Mouse (Mus musculus) midbrain, embryonic 11.5 days (tissue): ENCODE results near the gene Pex7. TPM values are rescaled to one million over a fixed set of nuclear protein-coding genes. Genes with fewer than 3 reads are reported as not detected.

ENCODE experiments used
- ATAC-seq: fragments of 200-750 bp; cut with Nextera tagmentation; 2 replicates; pipeline ENCODE4 v1.8.0; 2017; ENCODE audit warnings: moderate TSS enrichment, moderate library complexity; ENCODE audit not compliant: low FRiP score
- DNase-seq: peaks from one replicate; pipeline ENCODE4 v3.0.0; 2015; ENCODE audit warnings: low spot score; ENCODE audit errors: missing footprints
- H3K27ac ChIP-seq: fragments of 300-500 bp; sonication (generic); 2 replicates; pipeline ENCODE4 v1.5.1; 2014; ENCODE audit warnings: low read depth, low read length
- H3K27me3 ChIP-seq: fragments of 300-500 bp; sonication (generic); 2 replicates; pipeline ENCODE4 v1.6.1; 2014; ENCODE audit warnings: mild to moderate bottlenecking, low read length, moderate library complexity, mixed read lengths; ENCODE audit not compliant: control insufficient read depth, insufficient read depth
- H3K36me3 ChIP-seq: fragments of 300-500 bp; sonication (generic); 2 replicates; pipeline ENCODE4 v1.6.1; 2014; ENCODE audit warnings: mild to moderate bottlenecking, low read length, moderate library complexity, mixed read lengths; ENCODE audit not compliant: control insufficient read depth, insufficient read depth
- H3K4me1 ChIP-seq: fragments of 300-500 bp; sonication (generic); 2 replicates; pipeline ENCODE4 v1.6.1; 2014; ENCODE audit warnings: low read length; ENCODE audit not compliant: control insufficient read depth, insufficient read depth
- H3K4me2 ChIP-seq: fragments of 300-500 bp; sonication (generic); 2 replicates; pipeline ENCODE4 v1.6.1; 2014; ENCODE audit warnings: mild to moderate bottlenecking, moderate library complexity
- H3K4me3 ChIP-seq: fragments of 300-500 bp; sonication (generic); 2 replicates; pipeline ENCODE4 v1.5.1; 2014; ENCODE audit warnings: low read depth, low read length
- H3K9ac ChIP-seq: fragments of 300-500 bp; sonication (generic); 2 replicates; pipeline ENCODE4 v1.6.1; 2014; ENCODE audit warnings: low read length
- H3K9me3 ChIP-seq: fragments of 300-500 bp; sonication (generic); 2 replicates; pipeline ENCODE4 v1.6.1; 2016; ENCODE audit warnings: low read length; ENCODE audit not compliant: control insufficient read depth
- WGBS: fragments of 180-500 bp; shearing (Covaris S2); extraction: QIAGEN DNeasy Blood & Tissue Kit; methylation state at CpG from one replicate; pipeline ENCODE4 v1.1.7; 2014; 5-methylcytosine and 5-hydroxymethylcytosine counted together
- polyA plus RNA-seq: library from polyadenylated mRNA; unstranded; fragments of >200 nt; fragmentation: Nextera tagmentation; extraction: Ambion mirVana; gene quantifications from 2 replicates; pipeline ENCODE4 v1.2.1, GENCODE M21; 2014

Gene Pex7
- polyA plus RNA-seq, 1 experiment from 2014 or later: 33.6 TPM

DNA sequence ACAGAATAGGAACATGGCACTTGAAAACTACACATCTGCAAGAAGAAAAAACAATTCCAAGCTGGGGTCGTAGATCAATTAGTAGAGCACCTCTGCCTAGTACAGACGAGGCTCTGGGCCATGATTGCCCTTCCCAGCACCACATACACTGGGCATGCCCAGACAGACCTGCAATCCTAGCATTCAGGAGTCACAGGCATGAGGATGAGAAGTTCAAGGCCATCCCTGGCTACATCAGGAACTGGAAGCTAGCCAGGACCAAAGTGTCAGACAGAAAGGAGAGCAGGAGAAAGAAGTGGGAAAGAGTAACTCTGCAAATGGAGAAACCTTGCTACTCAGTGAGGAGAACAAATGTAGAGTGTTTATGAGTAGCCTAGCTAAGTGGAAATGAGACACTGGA lies 7.3 kb downstream of the Pex7 start:
- H3K4me2 ChIP-seq: no peak overlapping the region
- H3K27ac ChIP-seq: no peak overlapping the region
- DNase-seq (no peak), ATAC-seq (no peak)
- no peak overlapping the region for H3K4me3 ChIP-seq
- H3K36me3 ChIP-seq: no peaks in the 10 kb centered on the region
- no peak overlapping the region for H3K9ac ChIP-seq
- no peaks in the 10 kb centered on the region for H3K27me3 ChIP-seq
- H3K9me3 ChIP-seq: no peaks in the 10 kb centered on the region
- 83% methylated on average over 2 of the region's 2 CpGs for WGBS
- H3K4me1 ChIP-seq: no peaks in the 10 kb centered on the region

DNA sequence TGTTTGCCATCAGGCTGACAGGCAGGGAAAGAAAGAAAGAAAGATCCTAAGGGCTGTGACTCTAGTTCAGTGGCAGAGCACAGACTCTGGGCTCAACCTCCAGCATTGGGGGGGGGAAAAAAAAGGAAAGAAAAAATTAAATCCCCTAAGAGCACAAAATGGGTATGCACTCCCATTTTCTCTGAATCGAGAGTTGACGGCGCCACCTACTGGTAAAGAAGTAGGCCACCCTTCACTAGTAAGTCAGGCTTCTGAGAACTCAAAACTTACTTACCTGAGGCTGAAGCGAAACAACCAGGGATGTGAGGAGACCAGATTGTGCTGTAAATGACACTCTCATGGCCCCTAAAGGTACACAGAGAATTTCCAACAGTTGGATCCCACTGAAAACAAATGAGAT lies 13.5 kb downstream of the Pex7 start:
- WGBS: 18% methylated on average over 4 of the region's 4 CpGs
- DNase-seq: no peak

GRCm38 (mm10) chr10:19893146-19893545 lies 14.3 kb downstream of the Pex7 start:
- Histone ChIP-seq H3K9me3 (no peaks in the 10 kb centered on the region), H3K36me3 (no peaks in the 10 kb centered on the region), H3K4me2 (no peak overlapping the region), H3K27me3 (no peaks in the 10 kb centered on the region), H3K4me3 (no peak overlapping the region), H3K4me1 (no peaks in the 10 kb centered on the region), H3K27ac (no peak overlapping the region), H3K9ac (no peak overlapping the region)
- 89% methylated on average over 6 of the region's 6 CpGs for WGBS
- DNase-seq (no peak), ATAC-seq (no peak)

More for the DNA sequence above, 13.5 kb downstream of the Pex7 start:
- H3K9me3 ChIP-seq: no peaks in the 10 kb centered on the region
- no peaks in the 10 kb centered on the region for H3K27me3 ChIP-seq
- no peak overlapping the region for H3K4me2 ChIP-seq
- no peak overlapping the region for H3K27ac ChIP-seq
- no peak overlapping the region for H3K4me3 ChIP-seq
- H3K36me3 ChIP-seq: no peaks in the 10 kb centered on the region
- ATAC-seq: no peak
- H3K4me1 ChIP-seq: no peaks in the 10 kb centered on the region
- no peak overlapping the region for H3K9ac ChIP-seq

- H3K27me3 ChIP-seq: no peaks in the 10 kb centered on the region
- H3K27ac ChIP-seq: no peak overlapping the region
- WGBS: 41% methylated on average over 3 of the region's 3 CpGs
- no peak overlapping the region for H3K4me3 ChIP-seq
- DNase-seq (no peak), ATAC-seq (no peak)
- H3K4me2 ChIP-seq: no peak overlapping the region
- H3K36me3 ChIP-seq: no peaks in the 10 kb centered on the region
- H3K9me3 ChIP-seq: no peaks in the 10 kb centered on the region
- no peak overlapping the region for H3K9ac ChIP-seq
- H3K4me1 ChIP-seq: no peaks in the 10 kb centered on the region
Measured at GRCm38 (mm10) chr10:19891686-19892085, 15.8 kb downstream of the Pex7 start.

- Histone ChIP-seq H3K4me2 (no peak overlapping the region), H3K9ac (no peak overlapping the region), H3K27me3 (no peaks in the 10 kb centered on the region), H3K4me1 (no peaks in the 10 kb centered on the region), H3K27ac (no peak overlapping the region), H3K36me3 (no peaks in the 10 kb centered on the region), H3K9me3 (no peaks in the 10 kb centered on the region), H3K4me3 (no peak overlapping the region)
- DNase-seq (no peak), ATAC-seq (no peak)
- 78% methylated on average over 3 of the region's 3 CpGs for WGBS
Measured at GRCm38 (mm10) chr10:19889908-19890307, 17.6 kb downstream of the Pex7 start.

DNA sequence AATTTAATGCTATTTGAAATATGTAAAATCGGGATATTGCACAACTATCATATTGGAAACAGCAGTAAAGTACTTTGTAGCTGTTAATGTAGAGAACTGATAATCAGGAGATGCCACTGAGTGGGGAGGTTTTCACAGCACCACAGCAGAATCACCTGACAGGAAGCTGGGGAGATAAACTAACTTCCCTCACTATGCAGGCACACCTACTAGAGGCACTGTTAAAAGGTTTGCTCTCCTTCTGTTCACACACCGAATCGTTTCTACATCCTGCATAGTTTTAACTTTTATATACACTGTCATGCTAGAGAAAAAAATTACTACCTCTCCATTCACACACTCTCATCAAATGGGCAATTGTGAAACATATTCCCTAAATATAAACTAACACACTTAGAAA lies 21.2 kb downstream of the Pex7 start:
- H3K36me3 ChIP-seq: no peaks in the 10 kb centered on the region
- no peaks in the 10 kb centered on the region for H3K9me3 ChIP-seq
- no peak overlapping the region for H3K27ac ChIP-seq
- no peak overlapping the region for H3K4me2 ChIP-seq
- DNase-seq (no peak), ATAC-seq (no peak)
- H3K9ac ChIP-seq: no peak overlapping the region
- 87% methylated on average over 3 of the region's 3 CpGs for WGBS
- no peak overlapping the region for H3K4me3 ChIP-seq
- H3K27me3 ChIP-seq: no peaks in the 10 kb centered on the region
- no peaks in the 10 kb centered on the region for H3K4me1 ChIP-seq

- Histone ChIP-seq H3K9ac (no peak overlapping the region), H3K36me3 (no peaks in the 10 kb centered on the region), H3K4me2 (no peak overlapping the region), H3K4me1 (no peaks in the 10 kb centered on the region), H3K9me3 (no peaks in the 10 kb centered on the region), H3K27me3 (no peaks in the 10 kb centered on the region), H3K4me3 (no peak overlapping the region), H3K27ac (no peak overlapping the region)
- ATAC-seq (no peak), DNase-seq (no peak)
- 71% methylated on average over 4 of the region's 4 CpGs for WGBS
Measured at GRCm38 (mm10) chr10:19884409-19884808, 23.1 kb downstream of the Pex7 start.

- peaks cover 2% of the 10 kb centered on the region; the same call in 1 of the 2 replicates for H3K4me1 ChIP-seq
- no peak overlapping the region for H3K27ac ChIP-seq
- no peaks in the 10 kb centered on the region for H3K27me3 ChIP-seq
- no peak overlapping the region for H3K9ac ChIP-seq
- H3K36me3 ChIP-seq: no peaks in the 10 kb centered on the region
- no peak overlapping the region for H3K4me3 ChIP-seq
- no peak for ATAC-seq
- peak; percentile 45 for DNase-seq
- no peak overlapping the region for H3K4me2 ChIP-seq
- no peaks in the 10 kb centered on the region for H3K9me3 ChIP-seq
- WGBS: 76% methylated on average over 3 of the region's 3 CpGs
Measured at GRCm38 (mm10) chr10:19880437-19880836, 27.1 kb downstream of the Pex7 start.

GRCm38 (mm10) chr10:19879161-19879560 lies 28.3 kb downstream of the Pex7 start:
- no peaks in the 10 kb centered on the region for H3K9me3 ChIP-seq
- peaks cover 2% of the 10 kb centered on the region; the same call in 1 of the 2 replicates for H3K4me1 ChIP-seq
- WGBS: 62% methylated on average over 6 of the region's 6 CpGs
- H3K4me2 ChIP-seq: no peak overlapping the region
- DNase-seq (peak; percentile 75), ATAC-seq (no peak)
- H3K9ac ChIP-seq: no peak overlapping the region
- H3K4me3 ChIP-seq: no peak overlapping the region
- no peak overlapping the region for H3K27ac ChIP-seq
- no peaks in the 10 kb centered on the region for H3K27me3 ChIP-seq
- no peaks in the 10 kb centered on the region for H3K36me3 ChIP-seq

DNA sequence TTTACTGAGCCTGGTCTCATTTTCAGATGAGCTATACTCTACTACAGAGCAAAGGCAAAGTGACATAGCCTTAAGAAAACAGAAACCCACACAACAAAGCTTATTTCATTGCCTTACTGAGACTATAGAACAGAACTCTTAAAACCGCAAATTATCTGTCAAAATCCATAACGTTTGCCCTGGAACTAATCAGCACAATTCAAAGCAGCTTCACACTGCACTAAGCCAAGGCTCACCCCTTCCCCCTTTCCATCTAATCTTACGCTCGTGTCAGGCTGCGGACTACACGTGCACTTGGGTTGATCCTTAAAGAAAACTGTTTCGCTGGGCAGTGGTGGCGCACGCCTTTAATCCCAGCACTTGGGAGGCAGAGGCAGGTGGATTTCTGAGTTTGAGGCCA lies 29.8 kb downstream of the Pex7 start:
- 79% methylated on average over 9 of the region's 9 CpGs for WGBS
- ATAC-seq (no peak), DNase-seq (peak; percentile 69)
- Histone ChIP-seq H3K36me3 (no peaks in the 10 kb centered on the region), H3K4me3 (no peak overlapping the region), H3K9ac (no peak overlapping the region), H3K9me3 (no peaks in the 10 kb centered on the region), H3K4me1 (peaks cover 2% of the 10 kb centered on the region; the same call in 1 of the 2 replicates), H3K27ac (no peak overlapping the region), H3K4me2 (no peak overlapping the region), H3K27me3 (no peaks in the 10 kb centered on the region)
